Mouse (Mus musculus): ENCODE measurements around the gene Car1. TPM values are rescaled to one million over a fixed set of nuclear protein-coding genes. Genes with fewer than 3 reads are reported as not detected.
"Not testable (repeated sequence)": the region's sequence is repeated elsewhere in the genome, so short reads cannot be mapped to it uniquely, and the experiment has no call there.

The Car1 gene
- polyA plus RNA-seq, 1 experiment from 2014 or later: 0.63 TPM

DNA sequence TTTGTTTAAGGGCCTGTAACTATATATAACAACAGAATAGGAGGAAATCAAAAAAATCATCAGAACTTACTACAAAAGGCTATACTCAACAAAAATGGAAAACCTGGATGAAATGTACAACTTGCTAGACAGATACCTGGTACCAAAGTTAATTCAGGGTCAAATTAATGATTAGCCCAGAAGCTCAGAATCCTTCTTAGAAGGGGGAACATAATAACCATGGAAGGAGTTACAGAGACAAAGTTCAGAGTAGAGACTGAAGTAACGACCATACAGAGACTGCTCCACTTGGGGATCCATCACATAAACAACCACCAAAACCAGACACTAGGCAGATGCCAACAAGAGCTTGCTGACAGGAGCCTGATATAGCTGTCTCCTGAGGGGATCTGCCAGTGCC is 7.2 kb upstream of the Car1 start:
- not testable (repeated sequence) for H3K4me1 ChIP-seq; H3K9ac ChIP-seq; H3K4me3 ChIP-seq; H3K4me2 ChIP-seq; ATAC-seq (ENCODE audit: insufficient number of reproducible peaks, insufficient read depth, low FRiP score, low TSS enrichment, low read depth); H3K27me3 ChIP-seq; H3K27ac ChIP-seq; H3K9me3 ChIP-seq; H3K36me3 ChIP-seq
- WGBS: 83% methylated on average over 1 of the region's 1 CpGs

DNA sequence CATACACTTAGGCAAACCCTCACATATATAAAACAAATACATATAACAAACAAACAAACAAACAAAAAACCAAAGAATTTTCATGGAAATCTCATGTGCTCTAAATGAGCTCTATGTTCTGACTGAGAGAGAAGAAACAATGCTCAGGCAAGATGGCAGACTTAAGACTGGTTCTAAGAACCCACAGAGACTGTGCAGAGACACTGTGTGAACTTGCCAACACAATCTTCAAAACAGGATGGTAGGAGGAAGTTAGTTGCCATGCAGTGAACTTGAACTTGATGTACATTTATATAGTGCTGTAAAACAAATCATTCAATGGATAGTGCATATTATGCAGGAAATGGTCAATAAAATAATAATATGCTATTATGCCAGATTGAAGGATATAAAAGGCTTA is 1.5 kb downstream of the Car1 start:
- Histone ChIP-seq H3K4me2 (no peak overlapping the region), H3K9me3 (no peaks in the 10 kb centered on the region), H3K36me3 (no peaks in the 10 kb centered on the region), H3K27me3 (no peaks in the 10 kb centered on the region), H3K4me1 (no peaks in the 10 kb centered on the region), H3K4me3 (no peak overlapping the region), H3K27ac (no peak overlapping the region), H3K9ac (no peak overlapping the region)
- ATAC-seq (ENCODE audit: insufficient number of reproducible peaks, insufficient read depth, low FRiP score, low TSS enrichment, low read depth): no peak

DNA sequence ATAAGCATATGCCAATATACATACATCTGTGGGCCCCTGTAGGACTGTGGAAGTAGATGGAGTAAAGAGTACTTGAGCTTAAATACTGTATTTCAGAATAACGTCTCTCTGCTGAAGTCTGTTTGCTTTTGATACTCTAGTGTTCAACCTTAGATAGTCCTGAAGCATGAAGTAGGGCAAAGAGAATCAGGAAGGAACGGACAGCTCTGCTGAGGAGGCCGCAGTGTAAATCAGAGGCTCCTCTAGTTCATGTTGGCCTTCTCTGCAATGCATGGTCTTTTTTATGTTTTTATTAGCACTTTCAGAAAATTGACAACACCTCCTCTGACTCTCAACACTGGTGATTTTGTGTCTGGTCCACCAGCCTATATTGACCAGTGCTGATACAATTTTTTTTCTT is 2.2 kb downstream of the Car1 start:
- Histone ChIP-seq H3K4me3 (no peak overlapping the region), H3K9me3 (no peaks in the 10 kb centered on the region), H3K27me3 (no peaks in the 10 kb centered on the region), H3K36me3 (no peaks in the 10 kb centered on the region), H3K4me1 (no peaks in the 10 kb centered on the region), H3K27ac (no peak overlapping the region), H3K9ac (no peak overlapping the region), H3K4me2 (no peak overlapping the region)
- WGBS: 84% methylated on average over 3 of the region's 3 CpGs
- ATAC-seq (ENCODE audit: insufficient number of reproducible peaks, insufficient read depth, low FRiP score, low TSS enrichment, low read depth): no peak

DNA sequence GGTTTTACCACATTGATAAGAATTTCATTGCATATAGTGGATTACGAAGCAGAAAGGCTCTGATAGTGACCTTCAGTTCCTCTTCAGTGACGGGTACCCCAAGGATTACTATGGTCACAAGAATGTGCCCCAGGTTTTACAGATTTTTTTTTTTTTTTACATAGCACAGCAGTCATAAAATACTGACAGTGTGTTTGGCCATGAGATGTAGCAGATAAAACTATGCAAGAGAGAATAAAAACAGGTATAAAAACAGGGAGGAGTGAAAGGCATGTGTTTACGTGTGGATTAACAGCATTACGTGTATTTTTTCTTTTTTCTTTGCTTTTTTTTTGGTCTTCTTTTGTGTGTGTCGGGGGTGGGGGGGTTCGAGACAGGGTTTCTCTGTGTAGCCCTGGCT is 3.3 kb downstream of the Car1 start:
- H3K9ac ChIP-seq: no peak overlapping the region
- no peak overlapping the region for H3K4me3 ChIP-seq
- WGBS: 82% methylated on average over 6 of the region's 6 CpGs
- H3K27ac ChIP-seq: no peak overlapping the region
- no peak for ATAC-seq (ENCODE audit: insufficient number of reproducible peaks, insufficient read depth, low FRiP score, low TSS enrichment, low read depth)
- no peaks in the 10 kb centered on the region for H3K4me1 ChIP-seq
- no peaks in the 10 kb centered on the region for H3K36me3 ChIP-seq
- H3K27me3 ChIP-seq: no peaks in the 10 kb centered on the region
- no peak overlapping the region for H3K4me2 ChIP-seq
- H3K9me3 ChIP-seq: no peaks in the 10 kb centered on the region

DNA sequence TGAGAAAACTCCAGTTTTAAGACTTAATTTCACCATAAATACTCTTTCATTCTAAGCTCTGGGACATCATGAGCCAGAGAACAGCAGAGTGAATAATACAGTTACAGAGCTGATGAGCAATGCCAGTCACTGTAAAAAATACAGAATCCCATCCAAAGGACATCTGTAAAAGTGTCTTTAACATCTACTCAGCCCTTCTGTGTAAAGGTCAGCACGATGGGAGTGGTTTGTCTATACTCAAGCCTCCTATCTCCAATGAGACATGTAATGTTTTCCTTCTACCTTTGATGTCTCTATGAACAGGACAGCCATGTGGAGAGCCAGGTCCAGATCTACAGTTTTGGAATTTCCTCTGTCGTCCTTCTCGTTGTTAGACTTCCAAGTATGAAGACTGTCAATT is 11.1 kb downstream of the Car1 start:
- ATAC-seq (ENCODE audit: insufficient number of reproducible peaks, insufficient read depth, low FRiP score, low TSS enrichment, low read depth): no peak
- Histone ChIP-seq H3K9me3 (no peaks in the 10 kb centered on the region), H3K27me3 (no peaks in the 10 kb centered on the region), H3K4me2 (no peak overlapping the region), H3K27ac (no peak overlapping the region), H3K4me3 (no peak overlapping the region), H3K9ac (no peak overlapping the region), H3K4me1 (no peaks in the 10 kb centered on the region), H3K36me3 (no peaks in the 10 kb centered on the region)
- 89% methylated on average over 3 of the region's 3 CpGs for WGBS

DNA sequence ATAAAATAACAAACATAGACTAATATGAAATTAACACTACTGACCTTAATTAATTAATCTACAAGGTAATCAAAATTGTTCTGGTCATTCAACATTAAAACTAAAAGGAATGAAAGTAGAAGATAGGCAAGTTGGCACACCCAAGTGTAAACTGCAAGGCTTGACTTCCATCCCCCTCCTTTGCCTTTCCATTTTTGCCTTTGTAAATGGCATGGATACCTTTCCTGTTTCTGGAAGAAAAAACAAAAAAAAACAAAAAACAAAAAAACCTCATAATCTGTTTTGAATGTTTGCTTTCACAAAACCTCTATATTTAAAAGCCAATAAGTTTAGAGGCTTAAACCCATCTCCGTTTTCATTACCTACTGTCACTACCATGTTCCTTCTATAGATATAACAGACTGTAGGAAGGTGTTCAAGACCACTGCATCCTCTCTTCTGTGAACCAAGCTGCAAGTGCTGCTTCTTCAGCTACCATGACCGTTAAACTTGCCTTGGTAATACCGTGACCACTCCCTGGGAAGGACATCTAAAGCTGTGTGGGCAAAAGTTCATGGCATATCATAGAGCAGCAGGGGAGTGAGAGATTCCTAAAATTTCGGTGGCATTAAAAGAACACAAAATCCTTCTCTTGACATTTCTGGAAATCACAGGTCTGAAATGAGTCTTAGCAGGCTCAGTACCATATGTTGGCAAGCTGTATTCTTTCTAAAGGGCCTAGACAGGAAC is 12.7 kb downstream of the Car1 start:
- no peaks in the 10 kb centered on the region for H3K9me3 ChIP-seq
- H3K27ac ChIP-seq: no peak overlapping the region
- no peak overlapping the region for H3K4me2 ChIP-seq
- H3K36me3 ChIP-seq: no peaks in the 10 kb centered on the region
- no peaks in the 10 kb centered on the region for H3K27me3 ChIP-seq
- H3K4me1 ChIP-seq: no peaks in the 10 kb centered on the region
- 84% methylated on average over 4 of the region's 4 CpGs for WGBS
- ATAC-seq (ENCODE audit: insufficient number of reproducible peaks, insufficient read depth, low FRiP score, low TSS enrichment, low read depth): no peak
- H3K9ac ChIP-seq: no peak overlapping the region
- no peak overlapping the region for H3K4me3 ChIP-seq

DNA sequence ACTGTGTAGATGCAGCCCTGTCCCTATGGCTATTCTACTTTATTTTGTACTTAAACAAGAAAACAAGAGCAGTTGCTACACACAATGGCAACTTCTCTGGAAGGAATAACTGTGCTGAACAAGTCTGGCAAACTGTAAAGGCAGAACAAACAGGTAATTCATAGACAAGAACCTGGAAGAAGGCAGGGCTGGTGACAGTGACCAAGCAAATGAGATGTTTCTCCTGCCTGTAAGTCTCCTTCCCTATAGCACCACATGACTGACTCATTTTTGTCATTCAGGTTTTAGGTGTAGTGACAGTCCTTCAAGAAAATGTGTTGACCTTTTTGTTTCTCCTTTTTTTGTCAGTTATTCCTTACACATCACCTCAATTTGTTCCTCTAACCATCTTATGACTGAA is 16.1 kb downstream of the Car1 start:
- no peak overlapping the region for H3K4me3 ChIP-seq
- no peaks in the 10 kb centered on the region for H3K4me1 ChIP-seq
- H3K9me3 ChIP-seq: no peaks in the 10 kb centered on the region
- H3K27me3 ChIP-seq: no peaks in the 10 kb centered on the region
- H3K36me3 ChIP-seq: no peaks in the 10 kb centered on the region
- no peak for ATAC-seq (ENCODE audit: insufficient number of reproducible peaks, insufficient read depth, low FRiP score, low TSS enrichment, low read depth)
- no peak overlapping the region for H3K4me2 ChIP-seq
- no peak overlapping the region for H3K27ac ChIP-seq
- no peak overlapping the region for H3K9ac ChIP-seq

DNA sequence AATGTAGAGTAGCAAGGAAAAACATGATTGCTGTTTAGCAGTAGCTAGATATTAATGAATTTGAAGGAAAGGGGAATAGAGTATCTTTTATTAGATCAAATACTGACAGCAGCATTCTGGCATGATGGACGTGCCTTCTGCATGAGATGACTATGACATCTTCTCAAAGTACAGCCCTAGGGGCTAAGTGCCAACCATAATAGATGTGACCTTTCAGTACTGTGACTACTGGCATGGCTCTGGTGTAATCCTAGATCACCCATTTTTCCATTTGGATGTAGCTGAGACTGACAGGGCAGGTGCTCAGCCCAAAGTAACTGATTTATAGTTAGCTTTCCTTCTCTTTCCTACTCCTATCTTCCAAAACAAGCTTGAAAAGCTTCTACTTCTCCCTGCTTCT is 20.6 kb downstream of the Car1 start:
- Histone ChIP-seq H3K27me3 (no peaks in the 10 kb centered on the region), H3K4me1 (no peaks in the 10 kb centered on the region), H3K4me3 (no peak overlapping the region), H3K36me3 (no peaks in the 10 kb centered on the region), H3K9me3 (no peaks in the 10 kb centered on the region), H3K9ac (no peak overlapping the region), H3K27ac (no peak overlapping the region), H3K4me2 (no peak overlapping the region)
- ATAC-seq (ENCODE audit: insufficient number of reproducible peaks, insufficient read depth, low FRiP score, low TSS enrichment, low read depth): no peak
- 64% methylated on average over 1 of the region's 1 CpGs for WGBS

DNA sequence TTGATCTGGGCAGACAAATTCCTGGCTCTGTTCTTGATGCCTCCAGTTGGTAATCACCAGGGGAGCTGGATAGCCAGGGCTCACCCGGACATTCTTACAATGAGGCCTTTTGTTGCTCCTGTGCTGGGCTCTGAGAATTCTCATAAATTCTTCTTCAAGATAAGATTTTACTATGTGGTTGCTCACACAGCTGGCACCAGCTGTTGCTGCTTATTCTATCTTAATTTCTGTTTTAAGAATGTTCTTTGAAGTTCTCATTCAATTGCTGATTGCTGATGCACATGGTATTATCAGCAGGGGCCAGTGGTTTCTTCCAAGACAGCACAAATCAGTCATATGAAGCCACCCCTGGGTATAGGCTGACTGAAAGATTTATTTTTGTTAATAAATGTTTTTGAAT is 21.0 kb downstream of the Car1 start:
- ATAC-seq (ENCODE audit: insufficient number of reproducible peaks, insufficient read depth, low FRiP score, low TSS enrichment, low read depth): no peak
- 50% methylated on average over 1 of the region's 1 CpGs for WGBS

DNA sequence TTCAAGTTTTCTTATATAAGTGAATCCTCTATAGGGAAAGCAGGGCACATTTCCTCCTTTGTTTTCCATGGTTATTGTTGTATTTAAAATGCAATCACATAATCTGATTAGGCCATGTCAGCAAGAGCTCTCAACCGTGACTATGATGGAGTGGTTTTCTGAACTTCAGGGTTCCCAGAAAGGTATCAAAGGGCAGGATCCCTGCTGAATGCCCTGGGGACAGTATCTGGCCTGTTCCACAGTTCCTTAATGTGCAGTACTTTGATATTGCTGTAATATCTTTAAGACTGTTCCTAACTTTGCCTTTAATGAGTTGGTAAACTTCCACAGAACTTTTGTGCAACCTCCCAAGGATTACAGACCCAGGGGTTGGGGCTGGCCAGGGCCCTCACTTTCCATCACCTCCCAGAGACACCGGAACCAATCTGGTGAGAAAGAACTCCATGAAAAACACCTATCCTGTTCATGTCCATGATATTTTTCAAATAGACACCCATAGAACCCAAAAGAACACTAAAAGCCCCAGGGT is 21.6 kb downstream of the Car1 start:
- Histone ChIP-seq H3K36me3 (no peaks in the 10 kb centered on the region), H3K9me3 (no peaks in the 10 kb centered on the region), H3K4me1 (no peaks in the 10 kb centered on the region), H3K4me2 (no peak overlapping the region), H3K4me3 (no peak overlapping the region), H3K27ac (no peak overlapping the region), H3K27me3 (no peaks in the 10 kb centered on the region), H3K9ac (no peak overlapping the region)
- 64% methylated on average over 2 of the region's 2 CpGs for WGBS
- no peak for ATAC-seq (ENCODE audit: insufficient number of reproducible peaks, insufficient read depth, low FRiP score, low TSS enrichment, low read depth)

More for the DNA sequence above, 21.0 kb downstream of the Car1 start:
- no peaks in the 10 kb centered on the region for H3K36me3 ChIP-seq
- H3K4me3 ChIP-seq: no peak overlapping the region
- no peaks in the 10 kb centered on the region for H3K27me3 ChIP-seq
- H3K9ac ChIP-seq: no peak overlapping the region
- no peaks in the 10 kb centered on the region for H3K4me1 ChIP-seq
- H3K9me3 ChIP-seq: no peaks in the 10 kb centered on the region
- no peak overlapping the region for H3K27ac ChIP-seq
- H3K4me2 ChIP-seq: no peak overlapping the region

DNA sequence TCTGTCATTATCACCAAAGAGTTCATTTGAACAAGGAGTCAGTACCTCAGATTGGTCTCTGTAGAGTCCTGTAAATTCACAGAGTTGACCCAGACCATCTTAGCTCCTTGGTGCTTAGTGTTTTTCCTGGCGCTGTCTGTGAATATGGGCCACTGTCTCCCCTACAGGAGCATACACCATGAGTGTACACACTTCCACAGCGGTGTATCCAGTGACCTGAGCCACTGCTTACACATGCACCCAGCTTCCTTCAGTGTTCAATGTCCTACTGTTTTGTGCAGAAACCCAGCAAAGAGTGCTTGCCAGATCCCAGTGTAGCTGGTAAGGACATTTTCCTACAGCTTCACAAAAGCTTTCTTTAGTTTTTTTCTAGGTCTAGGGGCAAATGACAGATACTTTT is 22.8 kb downstream of the Car1 start:
- H3K27me3 ChIP-seq: no peaks in the 10 kb centered on the region
- 87% methylated on average over 2 of the region's 2 CpGs for WGBS
- no peak overlapping the region for H3K27ac ChIP-seq
- no peak overlapping the region for H3K4me2 ChIP-seq
- no peaks in the 10 kb centered on the region for H3K9me3 ChIP-seq
- no peak overlapping the region for H3K4me3 ChIP-seq
- H3K4me1 ChIP-seq: no peaks in the 10 kb centered on the region
- no peak for ATAC-seq (ENCODE audit: insufficient number of reproducible peaks, insufficient read depth, low FRiP score, low TSS enrichment, low read depth)
- H3K9ac ChIP-seq: no peak overlapping the region
- H3K36me3 ChIP-seq: no peaks in the 10 kb centered on the region

DNA sequence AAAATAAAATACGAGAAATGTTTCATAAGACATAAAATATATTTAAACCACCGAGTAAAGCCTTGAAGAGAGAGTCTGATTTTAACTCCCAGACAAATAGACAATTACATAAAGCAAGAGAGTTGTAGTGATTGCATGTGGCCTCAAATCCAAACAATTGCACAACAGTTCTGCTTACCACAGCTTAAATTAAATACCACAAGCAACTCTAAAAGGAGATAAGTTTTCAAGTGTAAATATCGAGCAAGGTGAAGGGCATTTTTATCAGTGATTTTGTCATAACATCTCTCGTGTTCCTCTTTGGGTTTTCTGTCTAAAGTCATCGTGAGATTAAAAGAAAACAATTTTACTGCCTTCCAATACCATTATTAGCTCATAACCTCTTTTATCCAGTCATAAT is 25.0 kb downstream of the Car1 start:
- not testable (repeated sequence) for H3K27ac ChIP-seq; H3K36me3 ChIP-seq; H3K4me3 ChIP-seq; H3K4me2 ChIP-seq; H3K4me1 ChIP-seq; ATAC-seq (ENCODE audit: insufficient number of reproducible peaks, insufficient read depth, low FRiP score, low TSS enrichment, low read depth); H3K27me3 ChIP-seq; H3K9ac ChIP-seq; H3K9me3 ChIP-seq
- 74% methylated on average over 5 of the region's 5 CpGs for WGBS
